12 mouse cellular contexts compared by ENCODE assay signal in the genomic region with DNA sequence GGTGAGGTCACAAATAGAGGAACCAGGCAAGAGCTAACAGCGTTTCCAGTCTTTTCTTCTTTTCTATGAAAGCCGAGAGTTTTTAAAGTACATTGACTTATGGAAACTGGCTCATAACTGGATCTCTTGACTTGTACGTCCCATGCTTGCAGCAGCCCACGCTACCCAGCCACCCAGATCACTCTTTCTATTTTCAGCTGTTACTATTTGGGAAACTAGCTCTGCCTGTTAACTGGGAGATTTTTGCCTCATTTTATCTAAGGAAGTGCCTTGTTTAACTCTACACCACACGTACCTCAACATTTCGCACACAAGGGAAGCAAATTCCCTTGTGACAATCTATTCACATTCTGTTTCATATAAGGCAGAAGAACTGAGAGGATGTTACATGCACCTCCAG.
"Had no signal": no experiment of that assay in that cellular context is flagged by ENCODE, and none has a peak within 500 bp of the region (broad histone marks: within the 10 kb centered on the region; RNA-seq: fewer than 3 reads in every experiment).

No protein-coding gene starts in this region.

- H3K4me3 ChIP-seq: intestine, embryonic 15.5 days; limb, embryonic 12.5 days; liver, embryonic 13.5 days; midbrain, embryonic 12.5 days; neural tube, embryonic 13.5 days had no signal

- H3K4me1 ChIP-seq: liver, embryonic 13.5 days had no signal

- DNase-seq: kidney, adult 18-20 months; kidney, postnatal 10 days; kidney, postnatal 4 days; liver; liver, embryonic 13.5 days; lung, adult 18-20 months; retina, postnatal 1 day; thymus, postnatal 4 days had no signal

- H3K36me3 ChIP-seq: intestine, embryonic 15.5 days; limb, embryonic 12.5 days; liver, embryonic 13.5 days; midbrain, embryonic 12.5 days; neural tube, embryonic 13.5 days had no signal

- H3K27ac ChIP-seq: intestine, embryonic 15.5 days; limb, embryonic 12.5 days; liver, embryonic 13.5 days; midbrain, embryonic 12.5 days; neural tube, embryonic 13.5 days had no signal

- H3K9me3 ChIP-seq: intestine, embryonic 15.5 days; limb, embryonic 12.5 days; liver, embryonic 13.5 days; midbrain, embryonic 12.5 days; neural tube, embryonic 13.5 days had no signal
